Comparison of ENCODE assay signal across 9 mouse cellular contexts in genomic region chr5:52783957-52784356, GRCm38 (mm10). TPM values are rescaled to one million over a fixed set of nuclear protein-coding genes. Genes with fewer than 3 reads are reported as not detected.
DNase-seq lines count a peak whose midpoint lies in the region; ATAC-seq and TF ChIP-seq lines count a peak whose summit lies in the region.
"Had no signal": no experiment of that assay in that cellular context is flagged by ENCODE, and none has a peak within 500 bp of the region (broad histone marks: within the 10 kb centered on the region; RNA-seq: fewer than 3 reads in every experiment).

No protein-coding gene starts in this region.

- no peak overlapping the region for H3K9ac ChIP-seq in heart, embryonic 13.5 days
- H3K9ac ChIP-seq in stomach, embryonic 14.5 days (replicated peaks; ENCODE audit: low read depth, low read length), result no peak overlapping the region
- no peak overlapping the region for H3K9ac ChIP-seq in stomach, postnatal 0 days (ENCODE audit: low read length)
- no peak overlapping the region for H3K9ac ChIP-seq in limb, embryonic 13.5 days
- no peak overlapping the region for H3K9ac ChIP-seq in stomach, embryonic 16.5 days (ENCODE audit: low read length)

- intact Hi-C loops in heart, postnatal 10 days (cut with DNase I), result loop anchor here (5.0 kb wide), 2 partner anchors 48 to 112 kb away; partner anchors contain the start of gene Anapc4

- peak overlapping the region; percentile 74 for H3K4me3 ChIP-seq in heart, embryonic 13.5 days
- peak overlapping the region; percentile 88 for H3K4me3 ChIP-seq in stomach, embryonic 14.5 days (ENCODE audit: low read depth, low read length)
- H3K4me3 ChIP-seq in stomach, postnatal 0 days (ENCODE audit: low read depth, low read length), result no peak overlapping the region
- H3K4me3 ChIP-seq in limb, embryonic 13.5 days, result 0 out of 2 replicates have a peak overlapping the region, but pooled peaks have one; percentile 88
- no peak overlapping the region; the same call in 1 of the 2 replicates for H3K4me3 ChIP-seq in stomach, embryonic 16.5 days (replicated peaks; ENCODE audit: low read length)

- H3K9me3 ChIP-seq in heart, embryonic 13.5 days, result no peaks in the 10 kb centered on the region
- no peaks in the 10 kb centered on the region for H3K9me3 ChIP-seq in stomach, embryonic 14.5 days (ENCODE audit: control insufficient read depth, low read depth, low read length)
- H3K9me3 ChIP-seq in stomach, postnatal 0 days (ENCODE audit: control insufficient read depth, low read length), result no peaks in the 10 kb centered on the region
- H3K9me3 ChIP-seq in limb, embryonic 13.5 days, result no peaks in the 10 kb centered on the region
- H3K9me3 ChIP-seq in stomach, embryonic 16.5 days (replicated peaks; ENCODE audit: control insufficient read depth, low read length), result no peaks in the 10 kb centered on the region

- no peak for TF ChIP-seq EP300 in stomach, postnatal 0 days (optimal IDR thresholded peaks at IDR 0.05)

- H3K27me3 ChIP-seq in heart, embryonic 13.5 days (replicated peaks), result 0 out of 2 replicates have a peak, but pooled peaks cover 4% of the 10 kb centered on the region
- H3K27me3 ChIP-seq in stomach, embryonic 14.5 days (ENCODE audit: control insufficient read depth, insufficient read depth, low read length), result no peaks in the 10 kb centered on the region
- H3K27me3 ChIP-seq in stomach, postnatal 0 days (ENCODE audit: control insufficient read depth, insufficient read depth, low read length), result no peaks in the 10 kb centered on the region
- H3K27me3 ChIP-seq in limb, embryonic 13.5 days, result no peaks in the 10 kb centered on the region
- no peaks in the 10 kb centered on the region for H3K27me3 ChIP-seq in stomach, embryonic 16.5 days (ENCODE audit: control insufficient read depth, insufficient read depth, low read length)

- H3K36me3 ChIP-seq in heart, embryonic 13.5 days, result peaks cover 33% of the 10 kb centered on the region
- 0 out of 2 replicates have a peak, but pooled peaks cover 7% of the 10 kb centered on the region for H3K36me3 ChIP-seq in stomach, embryonic 14.5 days (ENCODE audit: control insufficient read depth, insufficient read depth, low read length)
- no peaks in the 10 kb centered on the region for H3K36me3 ChIP-seq in stomach, postnatal 0 days (ENCODE audit: control insufficient read depth, insufficient read depth, low read length)
- H3K36me3 ChIP-seq in limb, embryonic 13.5 days, result peaks cover 19% of the 10 kb centered on the region
- H3K36me3 ChIP-seq in stomach, embryonic 16.5 days (ENCODE audit: control insufficient read depth, insufficient read depth, low read length), result peaks cover 5% of the 10 kb centered on the region; the same call in 1 of the 2 replicates

- no peak for ATAC-seq in heart, embryonic 13.5 days (ENCODE audit: extremely low read depth, insufficient number of reproducible peaks, low FRiP score, low TSS enrichment)
- ATAC-seq in stomach, embryonic 14.5 days (ENCODE audit: insufficient number of reproducible peaks, insufficient read depth, low FRiP score, low read depth), result no peak
- no peak for ATAC-seq in stomach, postnatal 0 days (ENCODE audit: low FRiP score, low TSS enrichment)
- ATAC-seq in limb, embryonic 13.5 days (ENCODE audit: low FRiP score, low read depth), result no peak
- ATAC-seq in stomach, embryonic 16.5 days (ENCODE audit: insufficient read depth, low FRiP score), result no peak
- ATAC-seq in inflammation-experienced regulatory T-cells, adult 6 months, result no peak

- WGBS in heart, embryonic 13.5 days, result 68% methylated on average over 2 of the region's 2 CpGs
- WGBS in stomach, embryonic 14.5 days, result 77% methylated on average over 2 of the region's 2 CpGs
- WGBS in stomach, postnatal 0 days, result 65% methylated on average over 2 of the region's 2 CpGs
- 68% methylated on average over 2 of the region's 2 CpGs for WGBS in limb, embryonic 13.5 days
- 80% methylated on average over 2 of the region's 2 CpGs for WGBS in stomach, embryonic 16.5 days

- no peak for DNase-seq in heart, postnatal 10 days
- no peak for DNase-seq in stomach, postnatal 0 days (ENCODE audit: low spot score)
- no peak for DNase-seq in gastrocnemius, postnatal 4 days (ENCODE audit: low spot score in 2 of 2)
- DNase-seq: kidney, postnatal 4 days had no signal

- peaks cover 6% of the 10 kb centered on the region; the same call in 1 of the 2 replicates for H3K4me1 ChIP-seq in heart, embryonic 13.5 days
- no peaks in the 10 kb centered on the region for H3K4me1 ChIP-seq in stomach, embryonic 14.5 days (ENCODE audit: control insufficient read depth, insufficient read depth, low read length)
- H3K4me1 ChIP-seq in stomach, postnatal 0 days (replicated peaks; ENCODE audit: control insufficient read depth, insufficient read depth), result no peaks in the 10 kb centered on the region
- H3K4me1 ChIP-seq in limb, embryonic 13.5 days, result no peaks in the 10 kb centered on the region
- H3K4me1 ChIP-seq in stomach, embryonic 16.5 days (ENCODE audit: control insufficient read depth, insufficient read depth, low read length), result no peaks in the 10 kb centered on the region

- no peak for TF ChIP-seq CTCF in stomach, postnatal 0 days (IDR thresholded peaks at IDR 0.05; ENCODE audit: low read depth)

- peak overlapping the region; percentile 82 for H3K4me2 ChIP-seq in heart, embryonic 13.5 days
- H3K4me2 ChIP-seq in stomach, embryonic 14.5 days (replicated peaks; ENCODE audit: low read depth, low read length), result peak overlapping the region; percentile 59
- H3K4me2 ChIP-seq in stomach, postnatal 0 days (replicated peaks; ENCODE audit: low read depth), result no peak overlapping the region
- peak overlapping the region; percentile 65 for H3K4me2 ChIP-seq in limb, embryonic 13.5 days (replicated peaks)
- peak overlapping the region; percentile 73 for H3K4me2 ChIP-seq in stomach, embryonic 16.5 days (ENCODE audit: low read depth, low read length)

- no peak overlapping the region for H3K27ac ChIP-seq in heart, embryonic 13.5 days (replicated peaks)
- no peak overlapping the region for H3K27ac ChIP-seq in stomach, embryonic 14.5 days (ENCODE audit: low read length)
- H3K27ac ChIP-seq in stomach, postnatal 0 days (replicated peaks), result no peak overlapping the region
- H3K27ac ChIP-seq in limb, embryonic 13.5 days, result no peak overlapping the region
- H3K27ac ChIP-seq in stomach, embryonic 16.5 days (ENCODE audit: low read length), result no peak overlapping the region

RNA-seq across cellular contexts. Expression of gene Zcchc4, which starts 8.7 kb away (rescaled TPM):
- 10.3 and 10.9 TPM in 2 replicates for polyA plus RNA-seq in heart, embryonic 13.5 days (2015; fragmentation: Nextera tagmentation; extraction: Ambion mirVana)
- total RNA-seq in heart, postnatal 10 days (2021), result 1 to 10 TPM; 6.3 to 7.8 TPM
- polyA plus RNA-seq in stomach, embryonic 14.5 days (2014; fragmentation: Nextera tagmentation; extraction: Ambion mirVana), result 15.8 and 15.9 TPM in 2 replicates
- polyA plus RNA-seq in stomach, postnatal 0 days (2015; fragmentation: Nextera tagmentation; extraction: Ambion mirVana), result 4.9 and 5.7 TPM in 2 replicates
- 21.6 and 22.0 TPM in 2 replicates for polyA plus RNA-seq in limb, embryonic 13.5 days (2015; fragmentation: Nextera tagmentation; extraction: Ambion mirVana)
- 11.5 and 12.9 TPM in 2 replicates for polyA plus RNA-seq in stomach, embryonic 16.5 days (2015; fragmentation: Nextera tagmentation; extraction: Ambion mirVana)
- 10 to 100 TPM; 14.8 to 15.4 (median 15.3) TPM for polyA plus RNA-seq in inflammation-experienced regulatory T-cells, adult 6 months (2017; shearing (Covaris generic))
- 1 to 10 TPM; 7.9 to 9.5 TPM for total RNA-seq in gastrocnemius, postnatal 4 days (2021)

RNA-seq across cellular contexts. Expression of gene Pi4k2b, which starts 42.6 kb away (rescaled TPM):
- 6.2 and 6.9 TPM in 2 replicates for polyA plus RNA-seq in heart, embryonic 13.5 days (2015; fragmentation: Nextera tagmentation; extraction: Ambion mirVana)
- total RNA-seq in heart, postnatal 10 days (2021), result 1 to 10 TPM; 4.4 to 4.8 TPM
- 23.8 and 27.5 TPM in 2 replicates for polyA plus RNA-seq in stomach, embryonic 14.5 days (2014; fragmentation: Nextera tagmentation; extraction: Ambion mirVana)
- 27.3 and 29.1 TPM in 2 replicates for polyA plus RNA-seq in stomach, postnatal 0 days (2015; fragmentation: Nextera tagmentation; extraction: Ambion mirVana)
- 17.2 and 18.1 TPM in 2 replicates for polyA plus RNA-seq in limb, embryonic 13.5 days (2015; fragmentation: Nextera tagmentation; extraction: Ambion mirVana)
- 20.5 and 22.5 TPM in 2 replicates for polyA plus RNA-seq in stomach, embryonic 16.5 days (2015; fragmentation: Nextera tagmentation; extraction: Ambion mirVana)
- 1 to 10 TPM in 2 of 3 experiments, under 1 TPM in 1; 0.79 to 2.3 (median 1.3) TPM for polyA plus RNA-seq in inflammation-experienced regulatory T-cells, adult 6 months (2017; shearing (Covaris generic))
- 1 to 10 TPM; 7.8 to 8.1 TPM for total RNA-seq in gastrocnemius, postnatal 4 days (2021)

RNA-seq across cellular contexts. Expression of gene Anapc4, which starts 49.9 kb away (rescaled TPM):
- polyA plus RNA-seq in heart, embryonic 13.5 days (2015; fragmentation: Nextera tagmentation; extraction: Ambion mirVana), result 65.8 and 71.1 TPM in 2 replicates
- total RNA-seq in heart, postnatal 10 days (2021), result 10 to 100 TPM; 48.4 to 48.6 TPM
- 98.7 and 110 TPM in 2 replicates for polyA plus RNA-seq in stomach, embryonic 14.5 days (2014; fragmentation: Nextera tagmentation; extraction: Ambion mirVana)
- polyA plus RNA-seq in stomach, postnatal 0 days (2015; fragmentation: Nextera tagmentation; extraction: Ambion mirVana), result 37.3 and 43.9 TPM in 2 replicates
- 128 TPM in 2 replicates for polyA plus RNA-seq in limb, embryonic 13.5 days (2015; fragmentation: Nextera tagmentation; extraction: Ambion mirVana)
- 95.1 and 97.0 TPM in 2 replicates for polyA plus RNA-seq in stomach, embryonic 16.5 days (2015; fragmentation: Nextera tagmentation; extraction: Ambion mirVana)
- 10 to 100 TPM; 76.9 to 94.8 (median 81.5) TPM for polyA plus RNA-seq in inflammation-experienced regulatory T-cells, adult 6 months (2017; shearing (Covaris generic))
- total RNA-seq in gastrocnemius, postnatal 4 days (2021), result 10 to 100 TPM; 61.2 to 70.6 TPM

Comparison
In these comparisons a context has a peak if more than half of its experiments do, and no peak if none do; other contexts are left out.
1. H3K4me3 ChIP-seq: peak in heart, embryonic 13.5 days (single experiment), stomach, embryonic 14.5 days (single experiment) and limb, embryonic 13.5 days (single experiment); none in stomach, postnatal 0 days (single experiment) and stomach, embryonic 16.5 days (single experiment).